Mouse (Mus musculus): ENCODE measurements around the gene Plcg2. TPM values are rescaled to one million over a fixed set of nuclear protein-coding genes. Genes with fewer than 3 reads are reported as not detected.

The Plcg2 gene
- total and polyA plus RNA-seq, 3 experiments: not detected

DNA sequence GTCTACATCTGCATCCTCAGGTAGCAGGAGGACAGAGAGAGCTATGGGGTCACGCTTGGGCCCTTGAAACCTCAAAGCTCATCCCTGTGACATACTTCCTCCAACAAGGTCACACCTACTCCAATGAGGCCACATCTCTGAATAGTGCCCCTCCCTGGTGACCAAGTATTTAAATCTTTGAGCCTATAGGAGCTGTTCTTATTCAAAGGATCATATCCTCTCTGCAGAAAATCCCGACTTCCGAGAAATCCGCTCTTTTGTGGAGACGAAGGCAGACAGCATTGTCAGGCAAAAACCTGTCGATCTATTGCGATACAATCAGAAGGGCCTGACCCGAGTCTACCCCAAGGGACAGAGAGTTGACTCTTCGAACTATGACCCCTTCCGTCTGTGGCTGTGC, 112.4 kb downstream of the Plcg2 start:
- no peak for DNase-seq (ENCODE audit: low spot score)
- Histone ChIP-seq H3K4me3 (ENCODE audit: low read depth, low read length) (no peak overlapping the region), H3K27me3 (ENCODE audit: insufficient read depth, low read length) (no peaks in the 10 kb centered on the region), H3K36me3 (replicated peaks) (no peaks in the 10 kb centered on the region), H3K9me3 (replicated peaks) (peaks cover 89% of the 10 kb centered on the region), H3K4me1 (ENCODE audit: insufficient read depth, low read depth, low read length) (no peaks in the 10 kb centered on the region)
- TF ChIP-seq GATA2 (IDR thresholded peaks at IDR 0.05; ENCODE audit: borderline replicate concordance, low read depth, low read length) (no peak), POLR2AphosphoS5 (IDR thresholded peaks at IDR 0.05; ENCODE audit: insufficient replicate concordance, low read depth, low read length) (no peak), TAL1 (conservative IDR thresholded peaks at IDR 0.05; ENCODE audit: low read depth, low read length) (no peak), GATA1 (IDR thresholded peaks at IDR 0.05; ENCODE audit: borderline replicate concordance, low read length) (no peak), CTCF (IDR thresholded peaks at IDR 0.05; ENCODE audit: low read depth, low read length) (no peak)
- ATAC-seq (ENCODE audit: extremely low read depth, insufficient number of reproducible peaks, low FRiP score, poor library complexity, severe bottlenecking): no peak

DNA sequence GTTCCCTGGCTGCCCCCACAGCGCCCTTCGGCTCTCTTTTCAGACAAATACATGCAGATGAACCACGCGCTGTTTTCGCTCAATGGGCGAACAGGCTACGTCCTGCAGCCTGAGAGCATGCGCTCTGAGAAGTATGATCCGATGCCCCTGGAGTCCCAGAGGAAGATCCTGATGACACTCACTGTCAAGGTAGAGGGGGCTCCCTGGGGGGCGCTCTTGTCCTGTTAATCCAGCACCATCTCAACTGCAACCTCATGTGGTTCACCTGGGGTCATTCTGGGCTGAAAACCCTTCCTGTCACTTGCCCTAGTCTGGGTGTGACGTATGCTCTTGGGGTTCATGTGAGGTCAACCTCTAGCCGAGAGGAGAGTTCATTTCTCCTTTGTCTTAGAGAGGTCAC, 114.8 kb downstream of the Plcg2 start:
- no peak for TF ChIP-seq GATA2 (IDR thresholded peaks at IDR 0.05; ENCODE audit: borderline replicate concordance, low read depth, low read length)
- no peak for TF ChIP-seq CTCF (IDR thresholded peaks at IDR 0.05; ENCODE audit: low read depth, low read length)
- no peak for TF ChIP-seq TAL1 (conservative IDR thresholded peaks at IDR 0.05; ENCODE audit: low read depth, low read length)
- no peak for TF ChIP-seq POLR2AphosphoS5 (IDR thresholded peaks at IDR 0.05; ENCODE audit: insufficient replicate concordance, low read depth, low read length)
- no peak for TF ChIP-seq GATA1 (IDR thresholded peaks at IDR 0.05; ENCODE audit: borderline replicate concordance, low read length)
- Histone ChIP-seq H3K9me3 (replicated peaks) (peaks cover 89% of the 10 kb centered on the region), H3K36me3 (replicated peaks) (no peaks in the 10 kb centered on the region), H3K27me3 (ENCODE audit: insufficient read depth, low read length) (no peaks in the 10 kb centered on the region), H3K4me3 (ENCODE audit: low read depth, low read length) (no peak overlapping the region), H3K4me1 (ENCODE audit: insufficient read depth, low read depth, low read length) (no peaks in the 10 kb centered on the region)
- ATAC-seq (ENCODE audit: extremely low read depth, insufficient number of reproducible peaks, low FRiP score, poor library complexity, severe bottlenecking): no peak
- DNase-seq (ENCODE audit: low spot score): no peak

DNA sequence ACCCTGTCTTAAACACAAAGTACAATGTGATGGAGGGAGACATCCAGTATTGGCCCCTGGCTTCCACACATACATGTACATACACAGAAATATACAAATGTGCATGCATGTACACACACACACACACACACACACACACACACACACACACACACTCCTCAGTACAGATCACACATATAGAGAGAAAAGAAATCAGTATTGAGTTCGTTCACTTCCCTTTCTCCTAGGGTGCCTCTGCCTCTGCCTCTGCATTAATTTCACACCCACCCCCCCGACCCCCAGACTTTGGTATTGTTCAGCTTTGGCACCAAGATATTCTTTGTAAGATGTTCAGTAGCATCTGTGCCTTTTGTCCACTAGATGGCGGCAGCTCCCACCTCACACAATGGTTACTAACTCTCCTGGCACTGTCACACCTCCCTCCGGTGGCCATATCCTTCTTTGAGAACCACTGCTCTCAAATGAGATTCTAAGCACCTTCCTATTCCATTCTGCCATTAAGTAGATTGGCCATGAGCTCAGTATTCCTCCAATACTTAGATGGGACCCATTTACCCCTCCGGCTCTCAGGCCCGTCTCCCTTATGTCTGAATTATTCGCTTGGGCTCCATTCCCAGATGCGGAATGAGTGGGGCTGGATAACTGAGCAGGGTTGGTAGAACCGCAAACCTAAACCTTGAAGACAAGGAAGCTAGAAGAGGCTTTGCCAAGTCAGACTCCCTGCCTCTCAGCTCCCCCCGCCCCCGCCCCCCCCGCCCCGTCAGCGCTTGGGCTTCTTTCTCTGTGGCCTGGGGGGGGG, 128.1 kb downstream of the Plcg2 start:
- Histone ChIP-seq H3K4me3 (ENCODE audit: low read depth, low read length) (no peak overlapping the region), H3K27me3 (ENCODE audit: insufficient read depth, low read length) (no peaks in the 10 kb centered on the region), H3K36me3 (replicated peaks) (no peaks in the 10 kb centered on the region), H3K4me1 (ENCODE audit: insufficient read depth, low read depth, low read length) (no peaks in the 10 kb centered on the region), H3K9me3 (replicated peaks) (peaks cover 74% of the 10 kb centered on the region)
- TF ChIP-seq POLR2AphosphoS5 (IDR thresholded peaks at IDR 0.05; ENCODE audit: insufficient replicate concordance, low read depth, low read length): no peak
- TF ChIP-seq CTCF (IDR thresholded peaks at IDR 0.05; ENCODE audit: low read depth, low read length): no peak
- no peak for TF ChIP-seq GATA1 (IDR thresholded peaks at IDR 0.05; ENCODE audit: borderline replicate concordance, low read length)
- no peak for TF ChIP-seq GATA2 (IDR thresholded peaks at IDR 0.05; ENCODE audit: borderline replicate concordance, low read depth, low read length)
- TF ChIP-seq TAL1 (conservative IDR thresholded peaks at IDR 0.05; ENCODE audit: low read depth, low read length): no peak
- DNase-seq (ENCODE audit: low spot score) (no peak), ATAC-seq (ENCODE audit: extremely low read depth, insufficient number of reproducible peaks, low FRiP score, poor library complexity, severe bottlenecking) (no peak; the same call in 1 of the 2 replicates)

DNA sequence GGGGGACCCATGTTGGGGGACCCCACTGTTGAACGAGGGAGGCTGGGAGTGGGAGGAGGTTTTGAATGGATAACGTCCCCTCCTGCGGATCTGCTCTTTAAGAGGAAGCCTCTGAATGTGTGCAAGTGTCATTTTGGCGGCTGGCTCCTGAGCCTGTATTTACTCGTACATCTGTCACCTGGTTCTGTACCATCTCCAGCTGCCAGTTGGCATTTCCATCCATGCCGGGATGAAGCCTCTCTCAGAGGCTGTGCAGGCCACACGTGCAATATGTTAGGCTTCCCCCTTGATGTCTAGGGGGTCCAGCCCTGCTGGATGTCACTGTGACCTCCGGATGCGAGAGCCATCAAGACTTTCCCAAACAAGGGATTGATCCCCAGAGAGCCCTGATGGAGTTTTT, 129.0 kb downstream of the Plcg2 start:
- DNase-seq (ENCODE audit: low spot score) (no peak), ATAC-seq (ENCODE audit: extremely low read depth, insufficient number of reproducible peaks, low FRiP score, poor library complexity, severe bottlenecking) (no peak)
- H3K36me3 ChIP-seq (replicated peaks): no peaks in the 10 kb centered on the region

DNA sequence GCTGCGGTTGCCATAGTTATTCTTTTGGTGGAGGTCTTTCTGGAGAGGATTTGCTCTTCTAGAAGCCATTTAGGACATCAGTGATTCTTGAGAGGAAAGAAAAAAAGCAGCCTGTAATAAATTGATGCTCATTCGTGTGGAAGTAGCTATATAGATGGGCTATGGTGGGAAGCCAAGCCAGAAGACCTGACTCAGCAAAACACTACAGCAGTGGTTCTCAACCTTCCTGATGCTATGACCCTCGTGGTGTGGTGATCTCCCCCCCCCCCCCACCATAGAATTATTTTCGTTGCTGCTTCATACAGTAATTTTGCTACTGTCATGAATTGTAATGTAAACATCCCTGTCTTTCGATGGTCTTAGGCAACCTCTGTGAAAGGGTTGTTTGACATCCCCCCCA, 134.4 kb downstream of the Plcg2 start:
- Histone ChIP-seq H3K36me3 (replicated peaks) (no peaks in the 10 kb centered on the region), H3K27me3 (ENCODE audit: insufficient read depth, low read length) (no peaks in the 10 kb centered on the region), H3K4me3 (ENCODE audit: low read depth, low read length) (no peak overlapping the region), H3K9me3 (replicated peaks) (peaks cover 85% of the 10 kb centered on the region), H3K4me1 (ENCODE audit: insufficient read depth, low read depth, low read length) (no peaks in the 10 kb centered on the region)
- ATAC-seq (ENCODE audit: extremely low read depth, insufficient number of reproducible peaks, low FRiP score, poor library complexity, severe bottlenecking) (no peak), DNase-seq (ENCODE audit: low spot score) (no peak)
- no peak for TF ChIP-seq CTCF (IDR thresholded peaks at IDR 0.05; ENCODE audit: low read depth, low read length)
- no peak for TF ChIP-seq GATA2 (IDR thresholded peaks at IDR 0.05; ENCODE audit: borderline replicate concordance, low read depth, low read length)
- no peak for TF ChIP-seq TAL1 (conservative IDR thresholded peaks at IDR 0.05; ENCODE audit: low read depth, low read length)

More for the DNA sequence above, 129.0 kb downstream of the Plcg2 start:
- Histone ChIP-seq H3K27me3 (ENCODE audit: insufficient read depth, low read length) (no peaks in the 10 kb centered on the region), H3K9me3 (replicated peaks) (peaks cover 76% of the 10 kb centered on the region), H3K4me3 (ENCODE audit: low read depth, low read length) (no peak overlapping the region), H3K4me1 (ENCODE audit: insufficient read depth, low read depth, low read length) (no peaks in the 10 kb centered on the region)
- TF ChIP-seq GATA1 (IDR thresholded peaks at IDR 0.05; ENCODE audit: borderline replicate concordance, low read length): no peak
- no peak for TF ChIP-seq TAL1 (conservative IDR thresholded peaks at IDR 0.05; ENCODE audit: low read depth, low read length)
- no peak for TF ChIP-seq POLR2AphosphoS5 (IDR thresholded peaks at IDR 0.05; ENCODE audit: insufficient replicate concordance, low read depth, low read length)
- no peak for TF ChIP-seq GATA2 (IDR thresholded peaks at IDR 0.05; ENCODE audit: borderline replicate concordance, low read depth, low read length)
- no peak for TF ChIP-seq CTCF (IDR thresholded peaks at IDR 0.05; ENCODE audit: low read depth, low read length)

DNA sequence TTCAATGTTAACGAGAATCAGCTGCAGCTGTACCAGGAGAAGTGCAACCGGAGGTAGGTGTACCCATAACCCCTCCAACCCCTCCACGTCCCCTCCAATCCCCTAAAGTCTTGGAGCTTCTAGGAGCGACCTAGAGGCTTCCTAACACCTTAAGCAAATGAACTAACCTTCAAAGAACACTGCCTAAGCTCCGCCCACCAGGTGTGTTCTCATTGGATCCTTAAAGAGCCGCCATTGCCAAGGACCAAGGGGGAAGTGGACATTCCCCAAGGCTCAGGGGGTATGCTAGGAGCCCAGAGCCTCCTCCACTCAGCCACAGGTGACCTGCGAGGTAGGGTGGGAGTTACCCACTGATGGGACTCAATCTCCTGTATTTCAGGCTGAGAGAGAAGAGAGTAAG, 136.3 kb downstream of the Plcg2 start:
- TF ChIP-seq GATA1 (IDR thresholded peaks at IDR 0.05; ENCODE audit: borderline replicate concordance, low read length): no peak
- no peak for TF ChIP-seq GATA2 (IDR thresholded peaks at IDR 0.05; ENCODE audit: borderline replicate concordance, low read depth, low read length)
- TF ChIP-seq POLR2AphosphoS5 (IDR thresholded peaks at IDR 0.05; ENCODE audit: insufficient replicate concordance, low read depth, low read length): no peak
- no peak for TF ChIP-seq CTCF (IDR thresholded peaks at IDR 0.05; ENCODE audit: low read depth, low read length)
- no peak for TF ChIP-seq TAL1 (conservative IDR thresholded peaks at IDR 0.05; ENCODE audit: low read depth, low read length)
- H3K4me1 ChIP-seq (ENCODE audit: insufficient read depth, low read depth, low read length): no peaks in the 10 kb centered on the region
- DNase-seq (ENCODE audit: low spot score): no peak
- H3K9me3 ChIP-seq (replicated peaks): peaks cover 77% of the 10 kb centered on the region
- H3K4me3 ChIP-seq (ENCODE audit: low read depth, low read length): no peak overlapping the region
- H3K36me3 ChIP-seq (replicated peaks): no peaks in the 10 kb centered on the region
- ATAC-seq (ENCODE audit: extremely low read depth, insufficient number of reproducible peaks, low FRiP score, poor library complexity, severe bottlenecking): no peak
- H3K27me3 ChIP-seq (ENCODE audit: insufficient read depth, low read length): no peaks in the 10 kb centered on the region

Measured in G1E (cell line).